Mouse (Mus musculus) liver, embryonic 14.5 days (tissue): ENCODE results near the gene Dglucy. TPM values are rescaled to one million over a fixed set of nuclear protein-coding genes. Genes with fewer than 3 reads are reported as not detected.

Source experiments
- ATAC-seq: fragments of 200-750 bp; cut with Nextera tagmentation; 2 replicates; pipeline ENCODE4 v1.8.0; 2017; ENCODE audit warnings: moderate number of reproducible peaks, mild to moderate bottlenecking, moderate library complexity; ENCODE audit not compliant: insufficient read depth
- DNase-seq, 3 experiments: peaks; one replicate each; pipeline ENCODE4 v3.0.0-alpha.2; 2012 to 2013; ENCODE audit warnings: low read depth in 3 of 3, low spot score in 3 of 3
- H3K27ac ChIP-seq: fragments of 300-500 bp; sonication (generic); 2 replicates; pipeline ENCODE4 v1.5.1; 2014; ENCODE audit warnings: moderate library complexity, mild to moderate bottlenecking, control low read depth, inconsistent platforms
- H3K27me3 ChIP-seq: fragments of 300-500 bp; sonication (generic); 2 replicates; pipeline ENCODE4 v1.6.1; 2014; ENCODE audit warnings: mild to moderate bottlenecking, low read length, moderate library complexity; ENCODE audit not compliant: control insufficient read depth, insufficient read depth
- H3K36me3 ChIP-seq: fragments of 300-500 bp; sonication (generic); replicated peaks from 2 replicates; pipeline ENCODE4 v1.6.1; 2014; ENCODE audit warnings: low read depth; ENCODE audit not compliant: control insufficient read depth, insufficient read depth
- H3K4me1 ChIP-seq, 2 experiments: fragments of 200-500 bp in 1 of 2; fragments of 300-500 bp in 1 of 2; sonication (generic) in 1 of 2; replicated peaks; 2 replicates each; pipeline ENCODE4 v1.6.1; 2012 to 2014; ENCODE audit warnings: antibody characterized with exemption in 1 of 2, inconsistent platforms in 1 of 2, low read length in 1 of 2; ENCODE audit not compliant: control insufficient read depth in 2 of 2, insufficient read depth in 2 of 2
- H3K4me2 ChIP-seq: fragments of 300-500 bp; sonication (generic); 2 replicates; pipeline ENCODE4 v1.6.1; 2014; ENCODE audit warnings: low read depth, mild to moderate bottlenecking, control low read depth, moderate library complexity
- H3K4me3 ChIP-seq, 2 experiments: fragments of 200-500 bp in 1 of 2; fragments of 300-500 bp in 1 of 2; sonication (generic) in 1 of 2; 2 replicates each; pipeline ENCODE4 v1.5.1; 2012 to 2014; ENCODE audit warnings: low read depth in 2 of 2, low read length in 2 of 2, mild to moderate bottlenecking in 2 of 2, control low read depth in 1 of 2, inconsistent platforms in 1 of 2, moderate library complexity in 1 of 2; ENCODE audit not compliant: insufficient read depth in 1 of 2
- H3K9ac ChIP-seq: fragments of 300-500 bp; sonication (generic); replicated peaks from 2 replicates; pipeline ENCODE4 v1.6.1; 2014; ENCODE audit warnings: mild to moderate bottlenecking, control low read depth, moderate library complexity
- H3K9me3 ChIP-seq: fragments of 300-500 bp; sonication (generic); 2 replicates; pipeline ENCODE4 v1.6.1; 2016; ENCODE audit warnings: low read length, mixed read lengths; ENCODE audit not compliant: control insufficient read depth
- CTCF ChIP-seq: IDR thresholded peaks from 2 replicates; pipeline ENCODE4 v1.5.1; 2016; ENCODE audit warnings: antibody characterized with exemption, low read depth, control low read depth
- EP300 ChIP-seq: IDR thresholded peaks from 2 replicates; pipeline ENCODE4 v1.6.1; 2016; ENCODE audit warnings: antibody characterized with exemption, low read depth
- WGBS: fragments of 180-500 bp; shearing (Covaris S2); extraction: QIAGEN DNeasy Blood & Tissue Kit; methylation state at CpG from one replicate; pipeline ENCODE4 v1.1.7; 2014; ENCODE audit not compliant: insufficient replicate concordance; 5-methylcytosine and 5-hydroxymethylcytosine counted together
- polyA plus RNA-seq, 2 experiments: library from polyadenylated mRNA; depleted of rRNA in 1 of 2; stranded (reverse) in 1 of 2; unstranded in 1 of 2; fragments of >200 nt; fragmentation: Nextera tagmentation in 1 of 2; extraction: Ambion mirVana in 1 of 2; gene quantifications; 2 replicates each; pipeline versions ENCODE4 v1.2.1 to v1.2.3; 2012 to 2014

Gene Dglucy
- polyA plus RNA-seq, 2 experiments = 0.63 to 1.2 TPM

GRCm38 (mm10) chr12:100856337-100856736 lies 77.5 kb downstream of the Dglucy start:
- WGBS = 51% methylated on average over 2 of the region's 2 CpGs
- Histone ChIP-seq H3K27ac (no peak overlapping the region), H3K9ac (no peak overlapping the region), H3K4me1 (no peaks in the 10 kb centered on the region), H3K4me3 (no peak overlapping the region), H3K36me3 (no peaks in the 10 kb centered on the region), H3K4me2 (no peak overlapping the region), H3K27me3 (no peaks in the 10 kb centered on the region), H3K9me3 (no peaks in the 10 kb centered on the region)
- DNase-seq (no peak), ATAC-seq (no peak)
- no peak for TF ChIP-seq CTCF
- no peak for TF ChIP-seq EP300

- 49% methylated on average over 7 of the region's 7 CpGs for WGBS
- H3K4me3 ChIP-seq = no peak overlapping the region
- H3K27ac ChIP-seq = no peak overlapping the region
- H3K9ac ChIP-seq = no peak overlapping the region
- H3K4me1 ChIP-seq = no peaks in the 10 kb centered on the region
- TF ChIP-seq CTCF = no peak
- no peak for TF ChIP-seq EP300
- H3K27me3 ChIP-seq = no peaks in the 10 kb centered on the region
- no peak overlapping the region for H3K4me2 ChIP-seq
- DNase-seq = no peak
- no peaks in the 10 kb centered on the region for H3K36me3 ChIP-seq
- no peaks in the 10 kb centered on the region for H3K9me3 ChIP-seq
- no peak for ATAC-seq
Observed at GRCm38 (mm10) chr12:100857791-100858190, 78.9 kb downstream of the Dglucy start.

- no peak overlapping the region for H3K27ac ChIP-seq
- ATAC-seq (no peak), DNase-seq (no peak)
- no peak overlapping the region for H3K4me3 ChIP-seq
- TF ChIP-seq EP300 = no peak
- TF ChIP-seq CTCF = no peak
- H3K36me3 ChIP-seq = no peaks in the 10 kb centered on the region
- 25% methylated on average over 3 of the region's 3 CpGs for WGBS
- no peak overlapping the region for H3K4me2 ChIP-seq
- H3K4me1 ChIP-seq = no peaks in the 10 kb centered on the region
- no peak overlapping the region for H3K9ac ChIP-seq
- H3K9me3 ChIP-seq = no peaks in the 10 kb centered on the region
- no peaks in the 10 kb centered on the region for H3K27me3 ChIP-seq
Observed at GRCm38 (mm10) chr12:100862272-100862671, 83.4 kb downstream of the Dglucy start.

GRCm38 (mm10) chr12:100862856-100863446 lies 84.1 kb downstream of the Dglucy start:
- H3K9me3 ChIP-seq = no peaks in the 10 kb centered on the region
- no peak overlapping the region for H3K4me3 ChIP-seq
- H3K27ac ChIP-seq = no peak overlapping the region
- H3K4me1 ChIP-seq = no peaks in the 10 kb centered on the region
- DNase-seq = no peak
- no peak overlapping the region for H3K9ac ChIP-seq
- no peak for TF ChIP-seq EP300
- TF ChIP-seq CTCF = no peak
- H3K27me3 ChIP-seq = no peaks in the 10 kb centered on the region
- no peak overlapping the region for H3K4me2 ChIP-seq
- no peaks in the 10 kb centered on the region for H3K36me3 ChIP-seq
- 80% methylated on average over 3 of the region's 3 CpGs for WGBS
- ATAC-seq = no peak

- H3K36me3 ChIP-seq = no peaks in the 10 kb centered on the region
- no peak overlapping the region for H3K9ac ChIP-seq
- no peak overlapping the region for H3K4me3 ChIP-seq
- H3K27me3 ChIP-seq = no peaks in the 10 kb centered on the region
- TF ChIP-seq EP300 (no peak), CTCF (no peak)
- DNase-seq (no peak), ATAC-seq (no peak)
- no peaks in the 10 kb centered on the region for H3K9me3 ChIP-seq
- no peak overlapping the region for H3K27ac ChIP-seq
- no peak overlapping the region for H3K4me2 ChIP-seq
- H3K4me1 ChIP-seq = no peaks in the 10 kb centered on the region
Observed at GRCm38 (mm10) chr12:100865072-100865471, 86.2 kb downstream of the Dglucy start.
